Mouse (Mus musculus) small intestine, adult 2 months (tissue): ENCODE measurements around the gene Trim67.

Experiments used
- CTCF ChIP-seq: fragments of 200-500 bp; IDR thresholded peaks from 2 replicates; pipeline ENCODE4 v1.5.1; 2012; ENCODE audit warnings: low read depth, mild to moderate bottlenecking, control low read depth, inconsistent platforms, low read length, moderate library complexity, mixed read lengths; ENCODE audit not compliant: insufficient replicate concordance, insufficient read length; ENCODE audit errors: extremely low read depth
- POLR2A ChIP-seq: fragments of 200-500 bp; IDR thresholded peaks from 2 replicates; pipeline ENCODE4 v1.6.1; 2012; ENCODE audit warnings: low read depth, mild to moderate bottlenecking, control low read depth, inconsistent platforms, low read length, moderate library complexity

- TF ChIP-seq POLR2A (no peak), CTCF (no peak)
Measured at GRCm38 (mm10) chr8:124754792-124755190, 38.1 kb upstream of the Trim67 start.
